Mouse (Mus musculus): Measurements from ENCODE around the gene Smad9. TPM values are rescaled to one million over a fixed set of nuclear protein-coding genes. Genes with fewer than 3 reads are reported as not detected.

The Smad9 gene
- total RNA-seq (2021) = 1 to 10 TPM; 7.3 to 8.1 TPM

DNA sequence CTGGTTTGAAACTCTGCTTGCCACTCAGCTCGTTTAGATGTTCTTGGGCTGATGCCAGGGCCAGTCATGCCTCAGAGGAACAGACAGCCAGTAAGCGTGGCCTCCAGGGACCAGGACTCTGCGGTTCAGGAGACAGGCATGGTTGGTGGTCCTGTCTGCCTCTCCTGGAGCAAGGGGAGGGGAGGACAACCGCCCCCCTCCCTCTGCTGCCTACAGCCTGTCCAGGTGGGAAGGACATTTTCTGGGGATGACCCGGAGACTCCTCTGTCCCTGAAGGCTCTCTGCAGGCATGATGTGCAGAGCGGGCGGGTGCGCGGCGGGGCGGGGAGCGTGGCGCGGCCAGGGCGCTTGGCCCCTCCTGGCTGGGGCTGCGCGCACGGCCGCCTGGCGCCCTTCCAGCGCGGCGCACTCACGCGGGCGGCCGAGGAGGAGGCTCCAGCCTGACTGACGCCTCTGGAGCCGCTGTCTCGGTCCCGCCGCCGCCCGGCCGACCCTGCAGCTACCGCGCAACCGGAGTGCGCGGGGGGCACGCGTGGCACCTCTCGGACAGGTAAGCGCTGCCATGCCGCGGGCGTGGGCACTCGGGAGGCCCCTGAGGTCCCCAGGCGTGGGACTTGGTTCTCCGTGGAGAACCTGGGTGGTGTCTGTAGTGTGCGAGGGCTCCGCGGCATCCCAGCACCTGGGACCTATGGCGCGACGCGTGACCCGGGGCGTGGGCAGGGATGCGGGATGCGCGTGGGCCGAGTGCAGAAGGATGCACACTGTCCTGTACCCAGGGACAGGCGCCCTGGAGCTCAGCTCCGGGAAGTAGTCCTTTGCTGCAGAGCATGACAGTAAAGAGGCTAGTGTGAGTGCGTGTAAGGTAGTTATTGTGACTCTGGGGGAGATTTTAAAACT lies at the start of gene Smad9:
TSS of gene Smad9 (plus strand) at position 438 of the 897 bp plus-strand sequence.
- peak; percentile 60 to 72 for DNase-seq (ENCODE audit: low spot score in 2 of 2)
- intact Hi-C loops (cut with DNase I) = no loop called here

DNA sequence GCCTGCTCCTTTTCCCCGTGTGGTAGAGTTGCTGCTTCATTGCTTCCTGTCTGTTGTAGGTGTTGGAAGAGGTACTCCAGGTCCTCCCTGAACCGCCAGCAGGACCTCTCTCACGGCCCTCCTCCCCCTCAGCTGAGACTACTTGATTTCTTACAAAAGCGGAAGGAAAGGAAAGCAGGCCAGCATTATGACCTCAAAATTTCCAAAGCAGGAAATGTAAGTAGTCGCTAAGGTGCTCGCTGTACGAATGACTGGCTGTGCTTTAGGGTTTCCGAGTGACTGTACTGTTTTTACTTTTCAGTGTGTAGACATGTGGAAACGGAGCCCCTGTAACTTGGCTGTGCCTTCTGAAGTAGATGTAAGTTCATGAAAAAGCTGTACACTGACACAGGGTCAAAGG lies 46.4 kb upstream of the Smad9 start:
- intact Hi-C loops (cut with DNase I) = no loop called here
- no peak for DNase-seq (ENCODE audit: low spot score in 2 of 2)

DNA sequence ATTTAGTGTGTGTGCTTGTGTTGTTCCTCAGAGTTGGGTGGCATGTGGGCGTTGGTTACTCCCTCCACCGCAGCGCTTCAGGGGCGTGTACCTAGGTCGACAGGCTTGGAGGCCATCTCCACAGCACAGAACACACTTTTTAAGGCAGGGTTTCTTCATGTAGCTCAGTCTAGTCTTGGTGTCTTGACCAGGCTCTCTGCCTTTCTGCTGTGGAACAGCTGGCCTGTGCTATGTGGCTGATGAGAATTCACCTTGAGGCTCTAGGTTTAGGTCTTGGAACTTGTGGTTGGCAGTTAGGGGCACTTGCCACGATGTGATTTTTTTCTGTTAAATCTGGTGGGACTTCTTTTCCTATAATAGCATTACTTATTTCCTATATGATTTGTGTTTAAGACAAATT lies 41.1 kb upstream of the Smad9 start, which contains the start of gene Gm21958:
TSS of gene Gm21958 (minus strand) at position 101 of the 400 bp plus-strand sequence.
- intact Hi-C loops (cut with DNase I) = no loop called here
- DNase-seq (ENCODE audit: low spot score in 2 of 2) = no peak

DNA sequence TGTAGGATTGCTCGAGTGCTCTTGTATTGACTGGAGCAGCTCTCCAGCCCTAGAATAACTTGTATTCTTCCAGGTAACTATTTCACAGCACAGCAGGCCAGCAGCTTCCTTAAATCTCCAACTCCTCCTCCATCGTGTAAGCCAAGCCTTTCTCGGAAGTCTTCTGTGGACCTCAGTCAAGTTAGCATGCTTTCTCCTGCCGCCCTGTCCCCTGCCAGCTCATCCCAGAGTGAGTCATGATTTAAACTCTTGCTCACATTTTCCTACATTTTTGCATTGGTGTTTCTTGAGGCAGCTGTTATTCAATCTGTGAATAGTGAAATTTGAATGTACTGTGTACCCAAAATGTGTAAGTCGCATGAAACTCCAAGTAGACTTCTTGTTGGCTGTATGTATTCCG lies 39.9 kb upstream of the Smad9 start:
- peak; percentile 41 to 45 for DNase-seq (ENCODE audit: low spot score in 2 of 2)
- intact Hi-C loops (cut with DNase I) = no loop called here

DNA sequence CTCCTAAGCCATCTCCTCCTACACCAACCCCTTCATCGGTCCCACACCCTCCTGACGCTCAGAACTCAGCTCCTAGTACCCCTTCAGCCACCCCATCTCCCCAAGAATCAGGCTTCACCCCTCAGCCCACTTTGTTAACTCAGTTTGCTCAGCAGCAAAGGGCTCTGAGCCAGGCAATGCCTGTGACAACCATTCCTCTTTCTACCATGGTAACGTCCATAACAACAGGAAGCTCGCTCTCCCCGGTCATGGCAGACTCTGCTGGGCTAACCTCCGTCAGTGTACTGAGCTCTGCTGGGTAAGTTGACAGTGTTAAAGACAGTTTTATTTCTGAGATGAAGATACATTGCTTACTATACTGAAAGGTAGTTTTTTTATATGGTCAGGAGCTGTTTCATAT lies 38.0 kb upstream of the Smad9 start:
- intact Hi-C loops (cut with DNase I) = no loop called here
- no peak for DNase-seq (ENCODE audit: low spot score in 2 of 2)

DNA sequence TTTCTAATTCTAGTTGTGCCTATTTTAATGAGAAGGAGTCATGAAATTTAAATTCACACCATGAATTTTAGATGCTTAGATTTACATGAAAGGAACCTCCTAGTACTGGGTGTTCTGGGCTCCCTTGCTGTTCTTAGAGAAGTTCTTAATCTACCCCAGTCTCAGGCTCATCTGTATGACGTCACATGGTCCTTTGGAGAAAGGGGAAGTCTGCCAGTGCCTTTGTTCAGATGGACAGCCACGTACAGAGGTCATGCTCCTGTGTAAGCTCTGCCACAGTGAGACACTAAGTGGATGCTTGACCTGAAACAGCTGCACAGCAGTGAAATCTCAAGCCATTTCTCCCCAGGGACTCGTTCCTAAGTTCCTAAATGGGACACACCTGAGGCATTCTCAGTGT lies 36.4 kb upstream of the Smad9 start:
- DNase-seq (ENCODE audit: low spot score in 2 of 2) = no peak
- intact Hi-C loops (cut with DNase I) = no loop called here

DNA sequence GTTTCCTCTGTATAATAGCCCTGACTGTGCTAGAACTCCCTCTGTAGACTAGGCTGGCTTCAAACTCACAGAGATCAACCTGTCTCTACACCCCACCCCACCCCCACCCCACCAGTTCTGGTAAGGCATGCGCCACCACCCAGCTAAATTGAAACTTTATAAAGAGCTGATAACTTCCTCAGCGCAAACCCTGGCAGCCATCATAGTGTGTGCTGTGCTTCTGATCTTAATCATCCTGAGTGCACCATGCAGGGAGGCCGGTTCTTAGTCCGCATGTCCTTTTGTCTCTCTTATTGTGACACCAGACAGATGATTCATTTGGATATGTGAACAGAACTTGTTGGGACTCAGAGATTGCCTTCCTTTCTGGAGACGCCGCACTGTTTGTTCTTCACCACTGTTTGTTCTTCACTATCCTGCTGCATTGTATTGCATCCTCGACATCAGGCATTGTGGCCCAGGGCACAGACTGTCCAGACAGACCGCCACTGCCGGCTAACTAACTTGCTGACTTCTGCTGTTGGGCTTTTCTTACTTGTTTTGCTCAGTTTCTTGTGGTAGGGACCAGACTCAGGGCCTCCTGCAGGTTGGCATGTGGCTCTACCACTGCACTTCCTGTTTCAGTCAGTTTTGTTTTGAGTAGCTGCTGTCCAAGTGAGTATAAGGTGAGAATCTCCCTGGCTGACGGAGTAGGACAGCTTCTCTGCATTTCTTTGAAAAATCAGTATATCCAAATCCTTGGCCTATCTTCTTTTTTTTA lies 31.5 kb upstream of the Smad9 start:
- intact Hi-C loops (cut with DNase I) = no loop called here
- DNase-seq (ENCODE audit: low spot score in 2 of 2) = no peak

DNA sequence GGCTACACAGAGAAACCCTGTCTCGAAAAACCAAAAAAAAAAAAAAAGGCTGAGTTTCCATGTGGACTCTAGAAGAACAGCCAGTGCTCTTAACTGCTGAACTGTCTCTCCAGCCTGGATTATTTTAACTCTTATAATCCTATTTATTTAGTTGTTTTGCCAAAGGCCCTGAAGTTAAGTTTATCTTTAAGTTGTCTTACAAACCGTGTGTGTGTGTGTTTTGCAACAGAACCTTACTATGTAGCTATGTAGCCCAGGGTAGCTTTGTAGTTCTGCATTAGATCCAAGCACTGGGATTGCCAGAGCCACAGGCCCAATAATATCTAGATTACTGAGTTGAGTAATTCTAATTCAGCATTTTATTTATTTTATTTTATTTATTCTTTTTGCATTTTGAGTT lies 30.0 kb upstream of the Smad9 start:
- intact Hi-C loops (cut with DNase I) = no loop called here
- DNase-seq (ENCODE audit: low spot score in 2 of 2) = no peak

DNA sequence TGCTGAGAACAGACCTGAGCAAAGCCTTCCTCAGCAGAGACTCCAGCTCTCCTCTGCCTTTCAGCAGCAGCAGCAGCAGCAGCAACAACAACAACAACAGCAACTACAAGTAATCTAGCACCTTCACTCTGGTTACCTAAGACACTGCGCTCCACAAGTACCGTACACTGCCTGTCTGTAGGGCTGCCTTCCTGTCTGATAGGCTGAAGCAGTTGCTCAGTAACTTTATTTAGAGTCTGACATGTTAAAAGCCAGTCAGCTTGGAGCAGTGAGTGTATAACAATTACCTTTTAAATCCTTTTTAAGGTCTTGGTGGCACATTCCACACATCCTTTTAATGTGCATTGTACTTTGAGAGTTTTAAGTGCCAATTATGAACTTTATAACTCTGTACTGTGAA lies 27.8 kb upstream of the Smad9 start:
- intact Hi-C loops (cut with DNase I) = no loop called here
- DNase-seq (ENCODE audit: low spot score in 2 of 2) = no peak

DNA sequence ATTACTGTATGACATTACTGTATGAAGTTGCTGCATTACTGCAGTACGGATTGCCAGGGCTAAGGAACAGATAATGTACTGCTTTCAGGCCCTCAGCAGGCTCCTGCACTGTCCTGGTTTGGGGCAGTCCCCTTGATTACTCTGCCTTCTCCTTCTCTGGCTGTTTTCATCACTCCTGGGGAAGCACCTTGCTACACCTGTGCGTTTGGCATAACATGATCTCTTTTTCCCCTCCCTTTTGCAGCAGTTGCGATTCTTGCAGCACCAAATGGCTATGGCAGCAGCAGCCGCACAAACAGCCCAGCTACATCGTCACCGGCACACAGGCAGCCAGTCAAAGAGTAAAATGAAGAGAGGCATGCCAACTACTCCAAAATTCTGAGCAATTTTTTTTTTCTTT lies 27.3 kb upstream of the Smad9 start:
- intact Hi-C loops (cut with DNase I) = no loop called here
- no peak for DNase-seq (ENCODE audit: low spot score in 2 of 2)

DNA sequence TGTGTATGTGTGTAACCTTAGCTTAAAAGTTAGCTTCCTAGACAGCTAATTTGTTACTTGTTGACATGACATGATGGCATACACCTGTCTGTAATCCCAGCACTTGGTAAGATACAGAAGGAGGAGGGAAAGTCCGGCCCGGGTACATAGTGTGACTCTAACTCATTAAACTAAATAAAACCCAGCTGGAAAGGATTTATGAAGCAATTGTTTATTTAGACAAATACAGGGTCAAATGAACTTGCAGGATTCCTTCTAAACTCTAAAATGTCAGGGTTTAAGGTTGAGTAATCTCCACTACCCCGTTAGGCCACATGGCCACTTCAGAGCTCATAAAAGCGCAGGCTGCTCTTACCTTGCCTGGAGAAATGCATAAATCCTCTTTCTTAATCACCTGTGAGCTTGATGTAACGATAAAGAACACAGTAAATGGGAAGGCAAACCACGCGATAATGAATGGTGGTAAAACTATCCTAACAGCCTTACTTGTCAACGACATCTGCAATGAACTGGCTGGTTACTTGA lies 23.7 kb upstream of the Smad9 start:
- no peak for DNase-seq (ENCODE audit: low spot score in 2 of 2)
- intact Hi-C loops (cut with DNase I) = no loop called here

DNA sequence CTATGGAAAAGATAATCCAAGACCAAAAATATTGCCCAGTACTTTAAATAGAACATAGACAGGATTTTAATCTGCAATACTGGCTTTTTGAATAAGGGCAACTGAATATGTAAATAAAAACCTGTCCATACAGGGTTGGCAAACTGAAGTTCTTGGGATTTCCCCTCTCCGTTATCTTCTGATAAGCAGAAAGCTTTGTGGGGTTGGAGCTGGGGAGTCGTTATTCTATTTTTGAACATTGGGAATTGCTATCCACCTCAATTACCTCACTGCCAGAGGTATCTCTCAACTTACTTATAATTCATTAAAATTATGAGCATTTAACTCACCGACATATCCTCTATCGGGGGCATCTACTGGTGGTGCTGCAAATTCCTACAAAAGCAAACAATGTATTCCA lies 23.0 kb upstream of the Smad9 start:
- DNase-seq (ENCODE audit: low spot score in 2 of 2) = no peak
- intact Hi-C loops (cut with DNase I) = no loop called here

DNA sequence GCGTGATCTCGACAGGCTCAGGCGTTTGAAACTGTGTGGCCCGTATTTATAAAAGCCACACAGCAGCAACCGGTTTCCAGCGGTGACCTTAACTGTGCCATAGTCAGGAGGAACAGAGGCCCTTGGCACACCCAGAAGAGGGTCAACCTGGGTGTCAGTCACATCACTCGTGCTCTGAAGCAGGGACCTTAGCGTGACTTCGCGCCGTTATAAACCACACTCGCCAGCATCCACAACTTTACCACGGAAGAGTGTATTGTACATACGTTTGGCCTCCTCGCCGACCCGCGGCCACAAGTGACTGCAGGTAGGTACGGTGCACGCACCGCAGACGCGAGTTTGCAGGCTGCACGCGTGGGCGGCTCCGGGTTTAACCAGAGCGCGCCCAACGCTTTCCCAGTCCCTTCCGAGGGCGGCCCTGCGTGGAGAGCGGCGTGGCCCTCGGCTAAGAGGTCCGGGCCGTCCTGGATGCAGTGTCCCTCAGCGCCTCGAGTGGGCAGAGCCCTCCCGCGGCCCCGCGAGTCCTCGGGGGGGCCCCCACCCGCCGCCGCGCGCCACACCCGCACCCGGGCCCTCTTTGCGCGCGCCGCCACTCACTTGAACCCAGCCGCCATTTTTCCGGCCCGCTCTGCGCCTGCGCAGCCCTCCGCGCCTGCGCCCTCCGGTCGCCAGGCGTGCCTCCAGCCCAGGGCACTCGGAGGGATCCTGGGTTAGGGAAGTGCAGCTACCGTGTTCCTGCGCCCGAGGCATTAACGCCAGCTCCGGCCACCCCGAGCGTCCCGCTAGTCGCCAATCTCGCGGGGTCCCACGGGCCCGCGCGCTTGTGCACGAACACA lies 20.8 kb upstream of the Smad9 start:
- intact Hi-C loops (cut with DNase I) = loop anchor here (2.0 kb wide), 1 partner anchor 72 kb away; the partner anchor contains the start of gene Rfxap
- peak; percentile 90 to 91 for DNase-seq (ENCODE audit: low spot score in 2 of 2)

DNA sequence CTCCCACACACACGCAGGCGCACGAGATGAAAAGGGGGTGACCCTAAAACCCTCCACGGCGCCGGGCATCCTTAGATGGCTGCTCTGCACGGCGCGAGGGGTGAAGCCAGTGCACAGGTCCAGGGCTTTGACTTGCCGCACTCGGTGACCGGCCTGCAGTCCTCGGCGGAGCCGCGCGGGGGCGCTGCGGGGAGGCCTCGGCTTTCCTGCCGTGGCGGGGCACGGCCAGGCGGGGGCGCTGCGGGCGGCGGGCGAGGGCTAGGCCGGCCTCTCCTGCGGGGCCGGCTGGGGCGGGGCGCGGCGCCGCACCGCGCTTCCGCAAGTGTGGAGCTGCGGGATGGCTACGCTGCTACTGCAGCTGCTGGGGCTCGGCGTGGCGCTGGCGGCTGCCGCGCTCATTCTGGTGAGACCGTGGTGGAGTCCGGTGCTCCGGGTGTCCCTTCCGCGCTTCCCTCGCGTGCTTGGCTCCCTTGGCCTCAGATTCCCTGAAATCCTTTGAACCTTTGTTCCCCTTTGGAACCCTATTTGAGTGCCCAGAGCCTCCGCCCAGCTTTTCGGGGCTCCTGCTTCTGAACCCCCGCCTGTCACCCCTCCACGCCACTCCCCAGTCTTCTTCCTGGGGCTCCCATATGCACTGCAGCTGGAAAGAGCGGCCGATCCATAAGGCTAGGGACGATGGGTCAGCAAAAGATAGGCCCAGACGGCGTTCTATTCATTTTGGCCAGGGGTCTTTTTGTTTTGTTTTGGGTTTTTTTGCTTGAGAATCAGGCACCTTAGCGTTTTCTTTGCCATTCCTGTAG lies 19.9 kb upstream of the Smad9 start, which contains the start of the genes Exosc8 and Alg5:
TSS of gene Exosc8 (minus strand) at position 147 of the 800 bp plus-strand sequence.
TSS of gene Alg5 (plus strand) at position 293 of the 800 bp plus-strand sequence.
- intact Hi-C loops (cut with DNase I) = loop anchor here (2.0 kb wide), 1 partner anchor 71 kb away; the partner anchor contains the start of gene Rfxap
- DNase-seq (ENCODE audit: low spot score in 2 of 2) = peak; percentile 90 to 94

DNA sequence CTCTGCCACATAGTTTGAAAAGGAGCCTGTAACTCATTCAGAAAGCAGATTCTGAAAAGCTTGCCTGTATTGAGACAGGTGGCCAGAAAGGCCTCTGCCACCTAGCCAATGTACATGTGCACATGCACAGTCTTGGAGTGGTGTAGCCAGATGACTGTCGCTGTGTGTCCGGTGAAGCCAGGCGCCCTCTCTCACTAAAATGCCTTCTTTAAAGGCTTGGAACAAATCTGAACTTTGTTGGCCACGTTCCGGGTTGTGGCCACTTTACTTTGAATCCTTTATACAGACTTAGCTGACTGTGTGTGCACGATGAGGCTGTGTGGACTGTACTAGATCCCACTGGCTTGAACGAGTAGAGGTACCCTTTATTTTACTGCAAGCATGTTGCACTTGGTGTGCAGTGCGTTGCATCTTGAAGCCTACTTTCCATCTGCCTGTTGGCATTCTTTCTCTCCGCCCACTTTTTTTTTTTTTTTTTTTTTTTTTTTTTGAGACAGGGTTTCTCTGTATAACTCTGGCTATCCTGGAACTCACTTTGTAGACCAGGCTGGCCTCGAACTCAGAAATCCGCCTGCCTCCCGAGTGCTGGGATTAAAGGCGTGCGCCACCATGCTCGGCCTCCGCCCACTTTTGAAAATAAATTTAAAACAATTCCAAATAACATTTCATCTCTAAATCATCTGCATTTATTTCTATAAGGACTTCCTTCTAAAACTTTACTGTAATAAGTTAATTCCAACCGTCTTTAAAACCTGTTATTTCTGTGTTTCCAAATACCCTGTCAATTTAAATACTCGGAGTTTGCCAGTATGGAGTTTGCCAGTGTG lies 19.1 kb upstream of the Smad9 start:
- DNase-seq (ENCODE audit: low spot score in 2 of 2) = peak in 1 of 2 experiments; percentile 22
- intact Hi-C loops (cut with DNase I) = no loop called here

DNA sequence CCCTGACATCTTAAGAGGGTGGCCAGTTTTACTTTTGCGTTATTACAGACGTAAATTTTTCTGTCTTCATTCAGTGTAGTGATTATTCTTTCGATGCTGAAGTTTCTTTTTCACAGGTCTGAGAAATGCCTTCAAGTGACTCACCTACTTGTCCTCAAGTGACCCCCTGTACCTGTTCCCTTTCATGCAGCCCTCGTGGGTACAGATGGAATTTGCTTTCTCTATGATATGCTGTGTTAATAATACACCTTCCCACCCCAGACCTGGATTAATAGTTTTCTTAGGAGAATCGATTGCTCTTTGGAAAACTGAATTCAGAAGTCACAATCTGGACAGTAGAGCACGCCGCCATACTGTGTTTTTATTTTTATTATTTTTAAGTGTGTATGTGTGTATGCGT lies 18.1 kb upstream of the Smad9 start:
- DNase-seq (ENCODE audit: low spot score in 2 of 2) = no peak
- intact Hi-C loops (cut with DNase I) = no loop called here

DNA sequence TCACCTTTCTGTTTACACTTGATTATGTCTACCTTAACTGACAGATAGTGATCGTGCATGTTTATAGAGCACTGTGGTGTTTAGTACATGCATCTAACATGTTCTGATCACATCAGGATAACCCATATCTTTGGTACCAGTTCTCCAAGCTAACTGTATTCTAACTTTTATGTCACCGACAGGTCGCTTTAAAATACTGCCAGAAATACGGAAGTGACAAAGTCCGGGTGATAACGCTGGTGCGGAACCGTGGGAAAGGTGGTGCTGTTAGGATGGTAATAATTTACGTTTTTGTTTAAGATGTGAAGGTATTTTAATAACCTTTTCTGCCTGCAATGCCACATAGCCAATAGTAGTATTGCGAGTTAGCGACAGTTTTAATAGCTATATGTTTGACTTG lies 13.4 kb upstream of the Smad9 start:
- no peak for DNase-seq (ENCODE audit: low spot score in 2 of 2)
- intact Hi-C loops (cut with DNase I) = no loop called here

DNA sequence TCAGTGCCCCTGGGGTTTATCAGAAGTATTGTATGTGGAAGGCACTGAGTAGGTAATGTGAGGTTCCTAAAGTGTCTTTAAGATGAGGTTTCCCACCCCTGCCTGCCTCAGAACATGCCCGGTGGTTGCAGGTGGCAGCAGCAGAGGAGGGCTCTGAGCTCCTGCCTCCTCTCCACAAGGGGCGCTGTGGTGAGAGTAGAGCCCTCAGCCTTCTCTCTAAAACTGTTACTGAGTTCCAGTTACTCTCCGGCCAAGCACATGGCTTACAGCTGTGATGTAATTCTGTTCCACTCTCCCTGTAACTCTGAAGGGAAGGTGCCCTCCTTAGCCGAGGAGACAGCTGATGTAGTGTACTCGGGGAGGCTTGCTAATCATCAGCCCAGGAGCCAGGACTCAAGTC lies 9.6 kb upstream of the Smad9 start:
- no peak for DNase-seq (ENCODE audit: low spot score in 2 of 2)

More for the DNA sequence above, 9.6 kb upstream of the Smad9 start:
- intact Hi-C loops (cut with DNase I) = no loop called here
